Mouse (Mus musculus): ENCODE measurements around the gene S100a10. TPM values are rescaled to one million over a fixed set of nuclear protein-coding genes. Genes with fewer than 3 reads are reported as not detected.
A peak's percentile ranks its signal among the peaks of the same experiment; 100 is the strongest.

S100a10 gene
- polyA plus RNA-seq, 1 experiment from 2014 or later = 200 TPM

DNA sequence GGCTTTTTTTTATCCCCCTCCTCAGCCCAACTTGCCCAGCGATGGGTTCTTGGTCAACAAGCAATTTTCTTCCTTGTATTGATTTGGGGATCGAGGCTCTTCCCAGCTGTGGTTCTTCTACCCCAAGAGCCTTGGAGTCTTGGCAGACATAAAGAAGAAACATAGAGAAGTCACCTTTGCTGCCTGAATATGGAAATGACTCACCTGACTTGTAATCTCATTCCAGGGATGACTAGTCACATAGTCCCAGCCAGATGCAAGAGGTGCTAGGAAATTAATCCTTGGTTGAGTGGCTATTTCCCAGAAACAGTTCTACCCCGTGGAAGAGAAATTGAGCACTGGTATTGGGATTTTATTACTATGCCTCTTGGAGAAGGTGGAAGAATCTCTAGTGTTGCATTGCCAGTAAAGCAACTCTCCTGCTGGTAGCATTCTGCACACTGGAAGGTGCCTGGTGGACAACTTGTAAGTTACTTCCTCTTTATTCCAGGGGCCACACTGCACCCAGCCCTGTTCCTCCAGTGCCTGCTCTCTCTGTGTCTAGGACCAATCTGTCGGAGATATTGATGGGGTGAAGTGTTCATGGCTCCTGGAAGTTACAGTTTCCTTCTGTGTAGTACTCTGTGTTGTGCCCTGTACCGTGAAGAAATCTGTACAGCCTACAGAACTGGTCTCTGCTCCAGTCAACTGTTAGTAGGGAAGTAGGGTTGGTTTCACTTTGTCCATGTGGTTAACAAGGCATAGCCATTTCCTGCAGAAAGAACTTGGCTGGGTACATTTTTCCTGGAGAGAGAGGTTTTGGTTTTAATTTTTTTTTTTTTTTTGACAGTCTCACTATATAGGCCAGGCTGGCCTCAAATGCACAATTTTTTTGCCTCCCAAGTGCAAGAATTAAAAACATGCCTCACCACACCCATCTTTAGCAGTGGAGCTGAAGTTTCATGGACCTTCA, 2.7 kb upstream of the S100a10 start:
- H3K4me3 ChIP-seq = no peak overlapping the region
- WGBS = 87% methylated on average over 5 of the region's 5 CpGs
- H3K9me3 ChIP-seq = no peaks in the 10 kb centered on the region
- H3K4me1 ChIP-seq (replicated peaks) = peaks cover 20% of the 10 kb centered on the region
- no peak overlapping the region for H3K27ac ChIP-seq
- peaks cover 18% of the 10 kb centered on the region for H3K27me3 ChIP-seq (ENCODE audit: insufficient read depth, poor library complexity, severe bottlenecking)
- DNase-seq (ENCODE audit: low spot score) = no peak
- H3K36me3 ChIP-seq = no peaks in the 10 kb centered on the region

DNA sequence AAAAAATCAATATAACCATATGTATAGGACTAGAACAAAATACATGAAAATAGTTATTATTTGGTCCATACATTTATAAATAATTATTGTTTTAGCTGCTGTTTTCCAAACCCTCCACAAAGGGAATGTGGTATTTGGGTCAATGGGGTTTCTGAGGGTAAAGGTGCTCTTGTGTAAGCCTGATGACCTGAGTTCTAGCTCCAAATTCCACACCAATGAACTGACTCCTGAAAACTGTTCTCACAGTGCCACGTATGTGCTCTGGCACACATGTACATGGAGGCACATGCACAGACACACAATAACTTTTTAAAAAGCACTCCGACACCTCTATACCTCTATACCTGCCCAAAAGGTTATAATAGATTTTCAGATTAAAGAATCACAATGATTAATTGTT, 1.6 kb upstream of the S100a10 start:
- peaks cover 20% of the 10 kb centered on the region for H3K4me1 ChIP-seq (replicated peaks)
- peaks cover 18% of the 10 kb centered on the region for H3K27me3 ChIP-seq (ENCODE audit: insufficient read depth, poor library complexity, severe bottlenecking)
- H3K36me3 ChIP-seq = no peaks in the 10 kb centered on the region
- H3K4me3 ChIP-seq = no peak overlapping the region
- 91% methylated on average over 2 of the region's 2 CpGs for WGBS
- H3K9me3 ChIP-seq = no peaks in the 10 kb centered on the region
- H3K27ac ChIP-seq = no peak overlapping the region
- DNase-seq (ENCODE audit: low spot score) = no peak

DNA sequence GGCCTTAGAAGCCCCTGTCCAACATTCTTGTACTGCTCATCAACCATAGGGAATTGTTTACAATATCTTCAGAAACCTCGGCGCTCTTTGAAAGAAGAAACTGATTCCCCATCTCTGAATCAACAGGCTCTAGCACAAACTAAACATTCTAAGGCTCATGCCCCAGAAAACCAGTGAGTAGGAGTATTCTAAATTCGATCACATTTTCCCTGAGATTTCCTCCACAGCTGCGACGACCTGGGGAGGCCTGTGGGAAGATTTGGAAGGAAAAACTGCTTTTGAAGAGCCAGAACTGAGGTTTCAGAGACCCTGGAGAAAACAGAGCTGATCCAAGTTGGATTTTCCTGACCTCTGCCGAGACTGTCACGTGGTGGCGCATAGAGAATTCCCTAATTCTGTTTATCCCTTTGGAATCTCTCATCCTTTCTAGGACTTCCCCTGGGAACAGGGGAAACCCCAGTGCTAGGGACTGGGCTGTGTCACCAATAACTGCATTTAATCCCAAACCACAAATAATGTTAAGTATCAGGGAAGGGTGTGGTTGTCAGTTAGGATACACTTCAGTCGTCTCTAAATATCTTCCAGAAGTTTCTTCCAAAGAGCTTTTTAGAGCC, 1.0 kb upstream of the S100a10 start:
- H3K4me1 ChIP-seq (replicated peaks) = peaks cover 20% of the 10 kb centered on the region

DNA sequence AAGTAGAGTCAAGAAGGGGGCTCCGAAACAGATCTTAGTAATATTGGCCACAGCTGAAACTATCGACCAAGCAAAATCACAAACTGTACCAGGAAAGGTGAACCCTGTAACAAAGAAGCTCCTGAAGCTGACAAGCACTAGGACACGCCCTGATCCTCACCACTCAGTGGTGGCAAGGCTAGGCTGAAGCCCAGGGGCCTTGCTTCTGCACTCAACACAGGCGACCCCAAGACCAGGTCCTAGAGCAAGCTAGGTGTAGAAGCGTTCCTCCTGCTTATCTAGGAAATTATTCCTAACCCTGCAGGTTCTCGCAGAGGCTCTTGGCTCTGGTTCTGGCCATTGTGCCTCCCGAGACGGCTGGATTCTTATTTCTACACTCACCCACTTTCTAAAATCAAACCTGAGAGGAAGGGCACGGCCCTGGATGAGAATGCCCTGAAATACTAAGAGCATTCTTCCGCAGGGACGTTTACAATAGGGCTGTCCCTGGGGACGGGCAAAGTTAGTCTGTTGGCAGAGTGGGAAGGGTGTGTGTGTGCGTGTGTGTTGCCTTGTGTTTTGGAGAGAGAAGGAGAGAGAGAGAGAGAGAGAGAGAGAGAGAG, 400 bp upstream of the S100a10 start:
- H3K36me3 ChIP-seq = no peaks in the 10 kb centered on the region
- 22% methylated on average over 13 of the region's 13 CpGs for WGBS
- peak; percentile 17 for DNase-seq (ENCODE audit: low spot score)
- H3K27ac ChIP-seq = peak overlapping the region; percentile 87
- peaks cover 18% of the 10 kb centered on the region for H3K27me3 ChIP-seq (ENCODE audit: insufficient read depth, poor library complexity, severe bottlenecking)
- H3K4me3 ChIP-seq = peak overlapping the region; percentile 63
- H3K9me3 ChIP-seq = no peaks in the 10 kb centered on the region
- H3K4me1 ChIP-seq (replicated peaks) = peaks cover 20% of the 10 kb centered on the region

More for the DNA sequence above, 1.0 kb upstream of the S100a10 start:
- Histone ChIP-seq H3K36me3 (no peaks in the 10 kb centered on the region), H3K27ac (no peak overlapping the region), H3K9me3 (no peaks in the 10 kb centered on the region), H3K27me3 (ENCODE audit: insufficient read depth, poor library complexity, severe bottlenecking) (peaks cover 18% of the 10 kb centered on the region), H3K4me3 (no peak overlapping the region)
- 62% methylated on average over 9 of the region's 9 CpGs for WGBS
- DNase-seq (ENCODE audit: low spot score) = no peak

DNA sequence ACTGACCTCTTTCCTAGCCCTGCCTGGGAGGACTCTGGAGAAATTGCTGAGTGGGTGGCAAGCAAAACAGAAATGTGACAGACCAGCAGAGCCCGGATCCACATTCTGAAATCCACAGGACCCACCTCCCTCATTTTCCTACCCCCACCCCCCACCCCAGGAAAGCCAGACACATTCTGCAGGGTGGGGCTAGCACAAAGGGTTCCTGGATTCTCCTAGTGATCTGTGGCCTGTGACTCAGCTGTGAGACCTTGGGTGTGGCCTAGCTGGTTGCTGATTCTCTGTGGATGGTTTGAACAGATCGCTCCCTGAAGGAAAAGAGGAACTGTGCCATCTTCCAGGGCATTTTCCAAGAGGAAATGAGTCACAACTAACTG, 986 bp downstream of the S100a10 start:
- Histone ChIP-seq H3K4me1 (replicated peaks) (peaks cover 20% of the 10 kb centered on the region), H3K4me3 (peak overlapping the region; percentile 63), H3K36me3 (0 out of 2 replicates have a peak, but pooled peaks cover 2% of the 10 kb centered on the region), H3K27ac (peak overlapping the region; percentile 87), H3K27me3 (ENCODE audit: insufficient read depth, poor library complexity, severe bottlenecking) (peaks cover 18% of the 10 kb centered on the region), H3K9me3 (no peaks in the 10 kb centered on the region)
- peak; percentile 31 for DNase-seq (ENCODE audit: low spot score)
- 41% methylated on average over 2 of the region's 2 CpGs for WGBS

DNA sequence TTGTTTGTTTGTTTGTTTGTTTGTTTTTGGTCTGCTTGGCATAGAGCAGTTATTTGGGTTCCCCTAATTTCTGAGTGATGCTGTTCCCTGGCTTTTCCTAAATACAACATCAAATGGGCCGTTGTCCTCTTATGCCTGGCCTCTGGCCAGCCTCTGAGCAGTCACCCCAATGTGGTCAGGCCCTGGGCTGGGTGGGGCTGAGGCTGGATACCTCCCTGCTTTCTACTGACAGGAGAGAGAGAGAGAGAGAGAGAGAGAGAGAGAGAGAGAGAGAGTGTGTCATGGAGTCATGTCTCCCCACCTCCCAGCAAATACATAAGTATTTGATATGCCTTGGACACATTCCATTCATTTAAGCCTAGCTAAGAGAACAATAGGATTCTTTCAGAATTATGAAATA, 1.7 kb downstream of the S100a10 start:
- 85% methylated on average over 1 of the region's 1 CpGs for WGBS
- Histone ChIP-seq H3K27me3 (ENCODE audit: insufficient read depth, poor library complexity, severe bottlenecking) (peaks cover 18% of the 10 kb centered on the region), H3K36me3 (0 out of 2 replicates have a peak, but pooled peaks cover 6% of the 10 kb centered on the region), H3K9me3 (no peaks in the 10 kb centered on the region), H3K4me3 (peak overlapping the region; percentile 63; the same call in 1 of the 2 replicates), H3K27ac (no peak overlapping the region), H3K4me1 (replicated peaks) (peaks cover 20% of the 10 kb centered on the region)
- DNase-seq (ENCODE audit: low spot score) = no peak

DNA sequence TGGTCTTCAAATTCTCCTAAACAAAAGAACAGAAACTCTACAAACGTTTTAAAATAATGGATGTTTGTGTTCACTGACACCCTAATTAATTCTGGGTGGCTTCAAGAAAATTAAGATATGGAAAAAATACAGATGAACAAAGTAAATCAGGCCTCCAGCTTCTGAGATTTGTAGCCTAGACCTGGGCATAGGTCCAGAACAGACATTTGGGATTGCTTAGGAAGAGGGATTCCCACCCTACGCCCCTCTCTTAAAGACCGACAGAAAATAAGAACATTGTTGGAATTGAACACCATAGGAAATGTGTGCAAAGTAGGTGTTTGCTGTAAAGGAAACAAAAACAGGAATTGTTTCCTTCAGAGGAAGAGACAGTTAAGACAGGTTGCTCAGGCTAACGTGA, 2.6 kb downstream of the S100a10 start:
- H3K4me1 ChIP-seq (replicated peaks) = peaks cover 20% of the 10 kb centered on the region
- WGBS = 57% methylated on average over 4 of the region's 4 CpGs

DNA sequence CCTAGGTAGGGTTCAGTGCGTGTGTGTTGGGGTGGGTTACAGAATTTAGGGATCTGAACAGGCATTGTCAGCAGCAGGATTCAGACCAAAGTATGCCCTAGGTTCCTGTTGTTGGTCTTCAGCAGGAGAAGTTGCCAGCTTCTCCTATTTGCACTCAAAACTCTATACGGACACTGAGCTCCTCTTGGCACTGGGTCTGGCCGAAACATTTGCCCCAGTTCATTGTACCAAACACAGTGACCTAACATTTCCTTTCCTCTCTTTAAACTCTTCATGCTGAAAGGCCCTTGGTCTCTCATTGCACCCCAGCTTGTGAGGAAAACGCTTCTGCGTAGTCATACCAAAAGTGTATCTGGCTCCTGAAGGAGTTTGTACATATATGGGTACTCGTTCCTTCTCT, 5.1 kb downstream of the S100a10 start:
- Histone ChIP-seq H3K27ac (no peak overlapping the region), H3K4me3 (no peak overlapping the region), H3K9me3 (no peaks in the 10 kb centered on the region), H3K36me3 (0 out of 2 replicates have a peak, but pooled peaks cover 7% of the 10 kb centered on the region), H3K27me3 (ENCODE audit: insufficient read depth, poor library complexity, severe bottlenecking) (peaks cover 5% of the 10 kb centered on the region), H3K4me1 (replicated peaks) (peaks cover 14% of the 10 kb centered on the region)
- no peak for DNase-seq (ENCODE audit: low spot score)
- 91% methylated on average over 6 of the region's 6 CpGs for WGBS

More for the DNA sequence above, 2.6 kb downstream of the S100a10 start:
- Histone ChIP-seq H3K9me3 (no peaks in the 10 kb centered on the region), H3K27ac (no peak overlapping the region), H3K36me3 (0 out of 2 replicates have a peak, but pooled peaks cover 7% of the 10 kb centered on the region), H3K4me3 (no peak overlapping the region), H3K27me3 (ENCODE audit: insufficient read depth, poor library complexity, severe bottlenecking) (peaks cover 18% of the 10 kb centered on the region)
- DNase-seq (ENCODE audit: low spot score) = no peak

DNA sequence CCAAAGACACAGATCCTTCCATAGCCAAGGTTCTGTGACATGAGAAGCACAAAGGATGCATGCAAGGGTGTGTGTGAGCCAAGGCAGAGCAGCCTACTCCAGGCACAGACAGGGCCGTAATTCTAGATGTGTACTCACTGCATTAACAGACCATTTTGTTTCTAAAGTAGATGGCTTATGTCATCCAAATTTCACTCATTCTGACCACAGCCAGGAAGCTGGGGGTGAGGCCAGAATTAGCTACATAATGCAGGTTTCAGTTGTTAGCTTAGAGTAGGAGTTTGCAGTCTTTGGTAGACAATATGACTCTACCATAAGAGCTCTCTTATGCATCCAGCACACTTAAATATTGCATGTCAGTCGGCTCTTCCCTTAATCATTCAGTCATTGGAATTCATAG, 7.5 kb downstream of the S100a10 start:
- H3K4me3 ChIP-seq = no peak overlapping the region
- no peaks in the 10 kb centered on the region for H3K9me3 ChIP-seq
- DNase-seq (ENCODE audit: low spot score) = no peak
- H3K27me3 ChIP-seq (ENCODE audit: insufficient read depth, poor library complexity, severe bottlenecking) = no peaks in the 10 kb centered on the region
- H3K27ac ChIP-seq = no peak overlapping the region
- 0 out of 2 replicates have a peak, but pooled peaks cover 7% of the 10 kb centered on the region for H3K36me3 ChIP-seq
- 94% methylated on average over 2 of the region's 2 CpGs for WGBS
- no peaks in the 10 kb centered on the region for H3K4me1 ChIP-seq (replicated peaks)

DNA sequence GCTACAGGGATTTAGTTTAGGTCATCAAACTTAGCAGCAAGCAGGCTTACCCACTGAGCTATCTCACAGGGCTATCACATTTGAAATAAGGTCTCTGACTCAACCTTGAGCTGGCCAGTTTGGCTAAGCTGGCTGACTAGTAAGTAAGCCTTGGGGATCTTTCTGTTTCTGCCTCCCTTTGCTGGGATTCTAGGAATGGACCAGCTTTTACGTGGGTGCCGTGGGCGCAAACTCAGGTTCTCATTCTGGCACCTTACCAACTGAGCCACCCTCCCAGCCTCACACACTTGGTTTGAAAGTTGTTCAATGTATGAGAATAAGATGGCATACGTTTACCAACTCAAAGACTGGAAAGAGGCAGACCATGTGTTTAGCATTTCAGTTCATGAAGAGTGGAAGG, 8.3 kb downstream of the S100a10 start:
- WGBS = 93% methylated on average over 4 of the region's 4 CpGs
- no peak for DNase-seq (ENCODE audit: low spot score)
- Histone ChIP-seq H3K4me3 (no peak overlapping the region), H3K27me3 (ENCODE audit: insufficient read depth, poor library complexity, severe bottlenecking) (no peaks in the 10 kb centered on the region), H3K36me3 (0 out of 2 replicates have a peak, but pooled peaks cover 7% of the 10 kb centered on the region), H3K9me3 (no peaks in the 10 kb centered on the region), H3K27ac (no peak overlapping the region), H3K4me1 (replicated peaks) (no peaks in the 10 kb centered on the region)

DNA sequence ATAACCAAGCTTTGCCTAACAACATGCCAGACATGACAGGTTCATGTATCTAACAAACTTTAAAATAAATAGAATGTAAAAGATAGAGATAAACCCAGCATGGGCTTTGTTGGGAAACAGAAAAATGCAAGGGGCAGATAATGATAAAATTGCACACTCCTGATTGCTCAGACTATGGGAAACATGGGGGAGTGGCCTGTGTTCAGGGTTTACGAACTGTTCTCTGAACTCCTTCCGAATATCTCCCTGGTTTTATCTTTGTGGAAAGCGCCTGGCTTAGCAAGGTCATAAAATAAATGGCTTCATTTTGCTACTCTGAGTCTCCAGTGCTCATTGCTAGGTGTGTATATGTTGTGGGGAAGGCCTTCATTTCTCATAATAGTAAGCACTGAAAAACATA, 12.0 kb downstream of the S100a10 start:
- Histone ChIP-seq H3K27ac (no peak overlapping the region), H3K4me3 (no peak overlapping the region), H3K4me1 (replicated peaks) (no peaks in the 10 kb centered on the region), H3K36me3 (no peaks in the 10 kb centered on the region), H3K27me3 (ENCODE audit: insufficient read depth, poor library complexity, severe bottlenecking) (no peaks in the 10 kb centered on the region), H3K9me3 (no peaks in the 10 kb centered on the region)
- WGBS = 90% methylated on average over 3 of the region's 3 CpGs
- no peak for DNase-seq (ENCODE audit: low spot score)

DNA sequence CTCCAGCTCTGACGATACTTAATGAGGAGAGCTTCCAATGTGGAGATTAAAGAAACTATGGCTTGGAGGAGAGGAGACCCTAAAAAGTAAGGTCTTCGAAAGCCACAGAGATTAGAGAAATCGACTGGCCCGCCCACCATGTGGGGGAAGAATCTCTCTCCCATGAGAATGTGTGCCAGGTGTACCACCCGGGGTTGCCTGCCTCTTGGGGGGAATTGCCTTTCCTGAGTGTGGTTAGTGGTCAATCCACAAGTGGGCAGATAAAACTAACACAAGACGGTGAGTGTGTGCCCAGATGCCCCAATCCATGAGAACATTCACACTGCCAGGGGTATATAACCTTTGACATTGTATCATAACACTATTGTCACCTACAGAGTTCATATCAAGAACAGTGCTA, 12.8 kb downstream of the S100a10 start:
- Histone ChIP-seq H3K4me3 (no peak overlapping the region), H3K27ac (no peak overlapping the region), H3K27me3 (ENCODE audit: insufficient read depth, poor library complexity, severe bottlenecking) (no peaks in the 10 kb centered on the region), H3K4me1 (replicated peaks) (no peaks in the 10 kb centered on the region), H3K9me3 (no peaks in the 10 kb centered on the region), H3K36me3 (no peaks in the 10 kb centered on the region)
- WGBS = 93% methylated on average over 6 of the region's 6 CpGs
- no peak for DNase-seq (ENCODE audit: low spot score)
